Mouse (Mus musculus): Measurements from ENCODE around the gene Dapk2. TPM values are rescaled to one million over a fixed set of nuclear protein-coding genes. Genes with fewer than 3 reads are reported as not detected.

Dapk2 gene
- total RNA-seq, 2 experiments from 2014 or later = 4.6 to 6.2 TPM

- intact Hi-C loops (cut with DNase I) = no loop called here
- peak in 1 of 2 experiments; percentile 53 for DNase-seq
Measured at GRCm38 (mm10) chr9:66294980-66295410, 137.0 kb downstream of the Dapk2 start.

GRCm38 (mm10) chr9:66295577-66296120 is 137.6 kb downstream of the Dapk2 start:
- DNase-seq = no peak
- intact Hi-C loops (cut with DNase I) = no loop called here

- DNase-seq = no peak
- intact Hi-C loops (cut with DNase I) = no loop called here
Measured at GRCm38 (mm10) chr9:66298783-66299182, 140.8 kb downstream of the Dapk2 start.

GRCm38 (mm10) chr9:66300448-66301027 is 142.5 kb downstream of the Dapk2 start:
- no peak for DNase-seq
- intact Hi-C loops (cut with DNase I) = no loop called here

- DNase-seq = no peak
- intact Hi-C loops (cut with DNase I) = no loop called here
Measured at GRCm38 (mm10) chr9:66304320-66305090, 146.5 kb downstream of the Dapk2 start.

GRCm38 (mm10) chr9:66305121-66306112 is 147.4 kb downstream of the Dapk2 start:
- DNase-seq = peak; percentile 50 to 62
- intact Hi-C loops (cut with DNase I) = no loop called here

GRCm38 (mm10) chr9:66306414-66306813 is 148.4 kb downstream of the Dapk2 start:
- DNase-seq = no peak
- intact Hi-C loops (cut with DNase I) = no loop called here

- no peak for DNase-seq
- intact Hi-C loops (cut with DNase I) = no loop called here
Measured at GRCm38 (mm10) chr9:66307341-66307740, 149.3 kb downstream of the Dapk2 start.

- intact Hi-C loops (cut with DNase I) = no loop called here
- no peak for DNase-seq
Measured at GRCm38 (mm10) chr9:66308741-66309140, 150.7 kb downstream of the Dapk2 start.

GRCm38 (mm10) chr9:66311458-66311857 is 153.4 kb downstream of the Dapk2 start:
- intact Hi-C loops (cut with DNase I) = no loop called here
- peak; percentile 16 to 17 for DNase-seq

GRCm38 (mm10) chr9:66316603-66317002 is 158.6 kb downstream of the Dapk2 start:
- DNase-seq = no peak
- intact Hi-C loops (cut with DNase I) = no loop called here

Other genes with a start within 250 kb of the Dapk2 start
- gene Trip4, start 249.4 kb upstream of the Dapk2 start, total RNA-seq (2021) = 10 to 100 TPM; 17.1 to 18.8 TPM
- 10 to 100 TPM in 1 of 2 experiments, 1 to 10 TPM in 1; 8.6 to 12.0 TPM for gene Csnk1g1, start 249.3 kb upstream of the Dapk2 start, total RNA-seq (2021)
- gene Ppib, start 98.0 kb upstream of the Dapk2 start, total RNA-seq (2021) = 100 to 1,000 TPM; 123 to 129 TPM
- under 1 TPM; 0.57 to 0.86 TPM for gene Snx22, start 88.5 kb upstream of the Dapk2 start, total RNA-seq (2021)
- gene Snx1, start 31.6 kb upstream of the Dapk2 start, total RNA-seq (2021) = 10 to 100 TPM; 27.7 to 29.8 TPM
- 10 to 100 TPM; 65.6 to 69.9 TPM for gene Ciao2a, start 31.6 kb upstream of the Dapk2 start, total RNA-seq (2021)
- gene Herc1, start 192.2 kb downstream of the Dapk2 start, total RNA-seq (2021) = 10 to 100 TPM; 36.8 to 40.2 TPM